Mouse (Mus musculus): ENCODE data around the gene Pcbd2. TPM values are rescaled to one million over a fixed set of nuclear protein-coding genes. Genes with fewer than 3 reads are reported as not detected.

Gene Pcbd2
- 10 to 100 TPM; 28.3 to 31.9 TPM for total RNA-seq (2023)

DNA sequence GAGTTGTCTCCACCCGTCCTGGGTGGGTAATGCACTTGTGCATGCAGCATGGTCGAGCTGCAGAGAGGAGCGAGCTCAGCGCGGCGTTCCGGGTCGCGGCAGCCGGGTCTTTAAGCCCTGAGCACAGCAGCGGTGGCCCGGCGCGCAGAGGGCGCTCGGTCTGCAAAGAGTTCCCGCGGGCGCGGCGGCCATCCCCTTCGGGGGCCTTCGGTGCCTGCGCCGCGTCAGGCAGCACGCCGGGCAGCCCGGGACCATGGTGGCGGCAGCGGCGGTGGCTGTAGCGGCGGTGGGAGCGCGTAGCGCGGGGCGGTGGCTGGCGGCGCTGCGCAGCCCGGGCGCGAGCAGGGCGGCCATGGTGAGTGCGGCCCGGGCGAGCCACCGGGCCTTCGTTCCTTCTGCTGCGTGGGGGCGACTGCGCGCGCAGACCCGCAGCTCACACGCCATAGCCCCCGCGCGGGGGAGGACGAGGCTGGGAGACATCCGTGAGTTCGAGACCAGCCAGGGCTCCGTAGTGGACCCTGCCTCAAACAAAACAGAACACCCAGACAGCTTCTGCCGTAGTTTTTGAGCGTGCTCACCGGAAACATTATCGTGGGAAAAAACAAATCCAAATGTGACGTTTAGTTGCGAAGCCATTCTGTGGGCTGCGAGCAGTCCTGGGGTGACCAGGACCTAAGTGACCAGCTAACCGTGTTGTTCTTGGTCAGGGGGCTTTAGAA is at the start of gene Pcbd2:
Pcbd2 (plus strand) TSS at position 249 of the 719 bp plus-strand sequence.

DNA sequence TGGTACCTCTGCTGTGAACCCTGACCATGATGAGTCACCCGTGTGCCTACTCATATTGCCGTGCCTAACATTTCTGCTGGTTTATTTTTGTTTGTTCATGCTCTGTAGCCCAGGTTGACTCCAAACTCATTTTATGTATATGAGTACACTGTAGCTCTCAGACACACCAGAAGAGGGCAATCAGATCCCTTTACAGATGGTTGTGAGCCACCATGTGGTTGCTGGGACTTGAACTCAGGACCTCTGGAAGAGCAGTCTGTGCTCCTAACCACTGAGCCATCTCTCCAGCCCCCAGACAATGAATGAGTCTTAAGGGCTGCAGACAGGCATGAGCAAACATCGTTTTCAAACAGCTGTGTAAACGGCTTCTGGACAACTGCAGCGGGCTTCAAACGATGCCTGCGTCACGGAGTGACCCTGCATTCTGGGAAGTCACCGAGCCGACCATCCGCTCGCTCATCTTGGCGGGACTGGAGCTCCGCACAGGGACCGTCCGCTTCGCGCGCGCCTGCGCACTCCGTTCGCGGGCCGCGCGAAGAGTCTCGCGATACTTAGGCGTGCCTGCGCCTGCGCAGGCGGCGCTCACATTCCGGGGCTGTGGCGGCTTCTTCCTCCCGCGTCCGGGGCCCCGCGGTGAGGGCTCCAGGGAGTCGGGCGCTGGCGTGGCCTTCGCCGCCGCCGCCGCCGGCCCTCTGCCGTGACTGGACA is 34.5 kb upstream of the Pcbd2 start, which contains the start of gene B230219D22Rik:
B230219D22Rik (plus strand) TSS at position 590 of the 708 bp plus-strand sequence.

DNA sequence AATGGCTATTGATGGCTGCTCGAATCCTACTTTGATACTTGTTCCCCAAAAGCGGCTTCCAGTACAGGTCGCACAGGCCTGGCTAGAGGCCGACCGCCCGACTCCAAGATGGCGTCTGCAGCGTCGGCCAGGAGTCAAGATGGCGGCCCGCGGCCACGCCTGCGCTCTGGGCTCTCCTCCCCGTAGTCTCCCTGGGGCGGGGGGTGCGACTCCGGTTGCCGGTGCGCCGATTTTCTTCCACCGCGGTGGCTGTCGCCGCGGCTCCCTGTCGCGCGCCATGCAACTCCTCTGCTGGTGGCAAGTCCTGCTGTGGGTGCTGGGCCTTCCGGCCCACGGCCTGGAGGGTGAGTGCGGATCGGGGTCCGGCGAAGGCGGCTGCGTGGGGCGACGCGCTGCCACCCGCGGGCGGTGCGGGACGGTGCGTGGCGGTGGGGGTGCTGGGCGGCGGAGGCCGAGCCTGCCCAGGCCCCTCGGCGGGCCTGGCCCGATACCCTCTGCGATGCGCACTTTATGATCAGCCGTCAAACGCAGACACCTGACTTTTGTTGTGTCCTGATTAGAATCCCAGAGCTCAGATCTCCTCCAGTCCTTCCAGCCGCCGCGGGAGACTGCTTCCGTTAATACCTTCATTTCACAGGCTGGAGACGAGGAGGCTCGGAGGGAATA is 12.5 kb upstream of the Pcbd2 start, which contains the start of gene Txndc15:
Txndc15 (plus strand) TSS at position 150 of the 666 bp plus-strand sequence.

DNA sequence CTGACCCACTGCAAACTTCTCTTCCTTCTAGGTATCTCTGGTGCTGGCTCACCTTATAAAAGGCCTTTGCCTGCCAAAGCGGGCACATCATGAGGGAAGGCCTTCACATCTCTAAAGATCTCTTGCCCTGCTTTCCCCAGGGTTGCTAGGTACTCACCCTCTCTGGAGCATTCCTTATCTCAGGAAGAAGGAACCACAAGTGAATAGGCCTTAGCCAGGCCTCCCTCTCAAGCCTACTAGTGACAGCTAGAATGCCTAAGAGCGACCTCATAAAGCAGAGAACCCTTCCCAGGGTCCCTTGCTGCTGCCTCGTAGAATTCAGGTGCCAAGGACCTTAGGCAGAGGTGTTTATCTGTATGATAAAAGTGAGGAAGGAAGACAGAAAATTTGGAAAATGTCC is 57.1 kb downstream of the Pcbd2 start, which contains the start of gene Catsper3:
Catsper3 (plus strand) TSS at position 301 of the 400 bp plus-strand sequence.

Other genes starting within 250 kb of the Pcbd2 start
- 1 to 10 TPM in 1 of 2 experiments, under 1 TPM in 1; 0.71 to 1.3 TPM for gene Dbn1, start 239.3 kb upstream of the Pcbd2 start, total RNA-seq (2023)
- 10 to 100 TPM in 1 of 2 experiments, 1 to 10 TPM in 1; 6.9 to 10.9 TPM for gene Pdlim7, start 213.7 kb upstream of the Pcbd2 start, total RNA-seq (2023)
- gene Dok3, start 198.1 kb upstream of the Pcbd2 start, total RNA-seq (2023), result 100 to 1,000 TPM; 249 to 258 TPM
- gene Ddx41, start 190.7 kb upstream of the Pcbd2 start, total RNA-seq (2023), result 10 to 100 TPM; 59.0 to 60.2 TPM
- 100 to 1,000 TPM in 1 of 2 experiments, 10 to 100 TPM in 1; 90.5 to 104 TPM for gene Fam193b, start 156.2 kb upstream of the Pcbd2 start, total RNA-seq (2023)
- gene Tmed9, start 153.6 kb upstream of the Pcbd2 start, total RNA-seq (2023), result 10 to 100 TPM; 93.3 to 95.8 TPM
- 10 to 100 TPM; 11.4 to 13.0 TPM for gene B4galt7, start 127.5 kb upstream of the Pcbd2 start, total RNA-seq (2023)
- 10 to 100 TPM; 18.6 to 20.4 TPM for gene Caml, start 104.4 kb upstream of the Pcbd2 start, total RNA-seq (2023)
- 10 to 100 TPM; 52.8 to 65.4 TPM for gene Ddx46, start 92.3 kb upstream of the Pcbd2 start, total RNA-seq (2023)
- 10 to 100 TPM; 26.2 to 27.4 TPM for gene B230219D22Rik, start 34.2 kb upstream of the Pcbd2 start, total RNA-seq (2023)
- 10 to 100 TPM; 24.5 to 26.3 TPM for gene Txndc15, start 12.7 kb upstream of the Pcbd2 start, total RNA-seq (2023)
- not detected for gene Catsper3, start 57.2 kb downstream of the Pcbd2 start, total RNA-seq (2023)
- gene Pitx1, start 108.8 kb downstream of the Pcbd2 start, total RNA-seq (2023), result not detected

All from monocyte, adult 59 days (primary cell).